Mouse (Mus musculus) kidney, adult 2 months (tissue): Measurements from ENCODE around the gene Vat1l.

Source experiments
- CTCF ChIP-seq: fragments of 200-500 bp; conservative IDR thresholded peaks from 2 replicates; pipeline ENCODE4 v1.5.1; 2011; ENCODE audit warnings: low read depth, mild to moderate bottlenecking, control low read depth, low read length, moderate library complexity, mixed read lengths; ENCODE audit not compliant: insufficient read depth, insufficient read length
- POLR2A ChIP-seq: fragments of 200-500 bp; IDR thresholded peaks from one replicate; pipeline ENCODE4 v1.6.1; 2011; ENCODE audit warnings: low read depth, low read length, control low read depth

DNA sequence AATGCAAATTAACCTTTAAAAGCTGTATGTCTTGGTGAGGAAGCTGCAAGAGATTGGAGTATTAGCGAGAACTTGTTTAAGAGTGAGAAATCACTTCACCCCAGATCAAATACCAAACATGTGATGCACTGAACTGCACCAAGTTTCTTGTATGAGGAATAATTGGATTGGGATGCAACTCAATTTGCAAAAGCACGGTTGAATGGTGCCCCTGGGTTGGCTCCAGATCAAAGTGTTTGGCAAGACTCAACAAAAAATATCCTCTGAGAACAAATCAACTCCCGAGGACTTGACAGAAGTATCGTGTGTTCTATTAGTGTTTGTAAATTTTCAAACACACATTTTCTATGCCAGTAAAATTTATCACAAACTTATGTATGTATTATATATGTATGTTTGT lies 112.7 kb downstream of the Vat1l start:
- TF ChIP-seq CTCF (no peak), POLR2A (no peak)
